In the genomic region with DNA sequence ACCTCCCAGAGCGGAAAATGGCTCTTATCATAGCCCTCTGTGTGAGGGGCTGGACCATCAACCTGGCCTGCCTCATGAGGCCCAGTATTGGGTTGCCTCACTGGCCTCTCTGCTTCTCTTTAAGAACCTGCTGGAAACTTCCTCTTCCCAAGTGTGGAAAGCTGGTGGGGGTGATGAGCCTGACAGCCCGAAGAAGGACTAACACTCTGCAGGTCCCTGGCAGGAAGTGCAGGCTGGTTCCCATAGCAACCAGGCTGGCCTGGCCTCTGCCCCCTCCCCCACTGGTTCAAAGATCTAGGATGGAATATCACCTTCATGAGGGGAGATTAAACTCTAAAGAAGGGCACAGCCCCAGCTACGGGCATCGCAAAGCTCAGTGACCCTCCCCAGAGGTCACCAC, we compare ENCODE assay signal across 8 mouse cellular contexts. TPM values are rescaled to one million over a fixed set of nuclear protein-coding genes. Genes with fewer than 3 reads are reported as not detected.
DNase-seq lines count a peak whose midpoint lies in the region; ATAC-seq lines count a peak whose summit lies in the region.

No protein-coding gene starts in this region.

- 4% methylated on average over 4 of the region's 4 CpGs for WGBS in heart, embryonic 14.5 days
- 29% methylated on average over 4 of the region's 4 CpGs for WGBS in hindbrain, embryonic 16.5 days

- peak overlapping the region; percentile 50; the same call in 1 of the 2 replicates for H3K4me2 ChIP-seq in heart, embryonic 14.5 days (ENCODE audit: low read length)
- no peak overlapping the region for H3K4me2 ChIP-seq in hindbrain, embryonic 16.5 days (ENCODE audit: low read length)

- no peak overlapping the region for H3K9ac ChIP-seq in heart, embryonic 14.5 days (ENCODE audit: low read length)
- H3K9ac ChIP-seq in hindbrain, embryonic 16.5 days (ENCODE audit: low read depth, low read length): no peak overlapping the region

- no peak overlapping the region for H3K4me3 ChIP-seq in heart, embryonic 14.5 days (ENCODE audit: control insufficient read depth in 1 of 2, insufficient read depth in 1 of 2, low read depth in 1 of 2, low read length in 2 of 2)
- H3K4me3 ChIP-seq in hindbrain, embryonic 16.5 days (ENCODE audit: low read length): no peak overlapping the region

- no peaks in the 10 kb centered on the region for H3K9me3 ChIP-seq in heart, embryonic 14.5 days (ENCODE audit: control insufficient read depth, low read length)
- H3K9me3 ChIP-seq in hindbrain, embryonic 16.5 days (ENCODE audit: control insufficient read depth, low read length): no peaks in the 10 kb centered on the region

- H3K27ac ChIP-seq in heart, embryonic 14.5 days (replicated peaks in 1 of 2; ENCODE audit: control insufficient read depth in 1 of 2, insufficient read depth in 1 of 2, low read depth in 2 of 2, low read length in 2 of 2): peak overlapping the region; percentile 68 to 86
- no peak overlapping the region for H3K27ac ChIP-seq in hindbrain, embryonic 16.5 days (ENCODE audit: low read depth, low read length)

- peaks cover 67% of the 10 kb centered on the region for H3K36me3 ChIP-seq in heart, embryonic 14.5 days (ENCODE audit: control insufficient read depth, insufficient read depth, low read length)
- H3K36me3 ChIP-seq in hindbrain, embryonic 16.5 days (ENCODE audit: control insufficient read depth, insufficient read depth, low read length): peaks cover 22% of the 10 kb centered on the region

- ATAC-seq in heart, embryonic 14.5 days (ENCODE audit: insufficient number of reproducible peaks, insufficient read depth, low FRiP score, low read depth): peak; percentile 64
- ATAC-seq in hindbrain, embryonic 16.5 days: peak; percentile 48

- no peak for DNase-seq in heart, adult 11 months
- DNase-seq in right cerebral cortex, postnatal 14 days: peak; percentile 32
- no peak for DNase-seq in right cerebral cortex, adult 18-20 months
- peak; percentile 67 for DNase-seq in yolk sac, embryonic 10.5 days (ENCODE audit: low spot score)
- DNase-seq in adipocyte (ENCODE audit: low spot score): no peak
- no peak for DNase-seq in layer of hippocampus, postnatal 10 days (ENCODE audit: low spot score in 2 of 2)

- no peaks in the 10 kb centered on the region for H3K27me3 ChIP-seq in heart, embryonic 14.5 days (ENCODE audit: control insufficient read depth, insufficient read depth, low read length)
- no peaks in the 10 kb centered on the region for H3K27me3 ChIP-seq in hindbrain, embryonic 16.5 days (replicated peaks; ENCODE audit: control insufficient read depth, insufficient read depth, low read length)

- peaks cover 48 to 56% of the 10 kb centered on the region in 2 experiments for H3K4me1 ChIP-seq in heart, embryonic 14.5 days (ENCODE audit: control insufficient read depth in 2 of 2, insufficient read depth in 2 of 2, low read length in 2 of 2)
- H3K4me1 ChIP-seq in hindbrain, embryonic 16.5 days (ENCODE audit: control insufficient read depth, insufficient read depth, low read depth, low read length): peaks cover 21% of the 10 kb centered on the region

RNA-seq across cellular contexts. Expression of a gene that starts 11.5 kb away (rescaled TPM):
- polyA plus RNA-seq in heart, embryonic 14.5 days (2014; fragmentation: Nextera tagmentation; extraction: Ambion mirVana): 10.9 and 13.6 TPM in 2 replicates
- polyA plus RNA-seq in hindbrain, embryonic 16.5 days (2015; fragmentation: Nextera tagmentation; extraction: Ambion mirVana): 10.6 and 12.1 TPM in 2 replicates
- total RNA-seq in layer of hippocampus, postnatal 10 days (2021): 10 to 100 TPM; 22.3 to 28.3 TPM

Comparison
In these comparisons a context has a peak if more than half of its experiments do, and no peak if none do; other contexts are left out.
1. DNase-seq: peak in right cerebral cortex, postnatal 14 days (single experiment) and yolk sac, embryonic 10.5 days (single experiment); none in heart, adult 11 months (single experiment), right cerebral cortex, adult 18-20 months (single experiment), adipocyte (single experiment) and layer of hippocampus, postnatal 10 days (0 of 2).